Mouse (Mus musculus) hindbrain, postnatal 0 days (tissue): Measurements from ENCODE around the gene Ell. TPM values are rescaled to one million over a fixed set of nuclear protein-coding genes. Genes with fewer than 3 reads are reported as not detected.
A peak's percentile ranks its signal among the peaks of the same experiment; 100 is the strongest.

Source experiments
- ATAC-seq: fragments of 200-750 bp; cut with Nextera tagmentation; 2 replicates; pipeline ENCODE4 v1.8.0; 2017; ENCODE audit warnings: mild to moderate bottlenecking, moderate TSS enrichment, moderate library complexity
- DNase-seq: peaks from one replicate; pipeline ENCODE4 v3.0.0-alpha.2; 2015; ENCODE audit warnings: low spot score
- H3K27ac ChIP-seq: fragments of 300-500 bp; sonication (generic); 2 replicates; pipeline ENCODE4 v1.5.1; 2014; ENCODE audit warnings: mild to moderate bottlenecking
- H3K27me3 ChIP-seq: fragments of 300-500 bp; sonication (generic); 2 replicates; pipeline ENCODE4 v1.6.1; 2014; ENCODE audit warnings: low read length, mixed read lengths; ENCODE audit not compliant: insufficient read depth
- H3K36me3 ChIP-seq: fragments of 300-500 bp; sonication (generic); 2 replicates; pipeline ENCODE4 v1.6.1; 2014; ENCODE audit warnings: low read length, mixed read lengths; ENCODE audit not compliant: insufficient read depth
- H3K4me1 ChIP-seq: fragments of 300-500 bp; sonication (generic); 2 replicates; pipeline ENCODE4 v1.6.1; 2014; ENCODE audit warnings: antibody characterized with exemption, low read length, mixed read lengths; ENCODE audit not compliant: insufficient read depth
- H3K4me2 ChIP-seq: fragments of 300-500 bp; sonication (generic); 2 replicates; pipeline ENCODE4 v1.6.1; 2014; ENCODE audit warnings: low read depth, mild to moderate bottlenecking, low read length, moderate library complexity, mixed read lengths
- H3K4me3 ChIP-seq: fragments of 300-500 bp; sonication (generic); 2 replicates; pipeline ENCODE4 v1.5.1; 2014; ENCODE audit warnings: low read length
- H3K9ac ChIP-seq: fragments of 300-500 bp; sonication (generic); replicated peaks from 2 replicates; pipeline ENCODE4 v1.6.1; 2014; ENCODE audit warnings: mild to moderate bottlenecking, low read length, moderate library complexity, mixed read lengths
- H3K9me3 ChIP-seq: fragments of 300-500 bp; sonication (generic); 2 replicates; pipeline ENCODE4 v1.6.1; 2016; ENCODE audit warnings: low read length, mixed read lengths
- CTCF ChIP-seq: IDR thresholded peaks from 2 replicates; pipeline ENCODE4 v1.5.1; 2016; ENCODE audit warnings: antibody characterized with exemption, control low read depth, low read depth
- whole genome bisulfite sequencing: fragments of 180-500 bp; shearing (Covaris S2); extraction: QIAGEN DNeasy Blood & Tissue Kit; methylation state at CpG from one replicate; pipeline ENCODE4 v1.1.7; 2014; 5-methylcytosine and 5-hydroxymethylcytosine counted together
- polyA plus RNA-seq: library from polyadenylated mRNA; unstranded; fragments of >200 nt; fragmentation: Nextera tagmentation; extraction: Ambion mirVana; gene quantifications from 2 replicates; pipeline ENCODE4 v1.2.1, GENCODE M21; 2015
- total RNA-seq: library from RNA; depleted of rRNA; stranded (reverse); fragments of >200 nt; gene quantifications from 2 replicates; pipeline ENCODE4 v1.2.3, GENCODE M21; 2014

The Ell gene
- total and polyA plus RNA-seq, 2 experiments from 2014 or later, result 10.8 to 16.7 TPM

GRCm38 (mm10) chr8:70570360-70570759 lies 31.1 kb downstream of the Ell start:
- H3K9me3 ChIP-seq, result no peaks in the 10 kb centered on the region
- no peaks in the 10 kb centered on the region for H3K4me1 ChIP-seq
- DNase-seq (no peak), ATAC-seq (no peak)
- no peak for TF ChIP-seq CTCF
- H3K36me3 ChIP-seq, result no peaks in the 10 kb centered on the region; the same call in 1 of the 2 replicates
- no peak overlapping the region for H3K4me2 ChIP-seq
- no peak overlapping the region for H3K9ac ChIP-seq
- H3K27me3 ChIP-seq, result no peaks in the 10 kb centered on the region
- H3K27ac ChIP-seq, result no peak overlapping the region
- H3K4me3 ChIP-seq, result no peak overlapping the region

DNA sequence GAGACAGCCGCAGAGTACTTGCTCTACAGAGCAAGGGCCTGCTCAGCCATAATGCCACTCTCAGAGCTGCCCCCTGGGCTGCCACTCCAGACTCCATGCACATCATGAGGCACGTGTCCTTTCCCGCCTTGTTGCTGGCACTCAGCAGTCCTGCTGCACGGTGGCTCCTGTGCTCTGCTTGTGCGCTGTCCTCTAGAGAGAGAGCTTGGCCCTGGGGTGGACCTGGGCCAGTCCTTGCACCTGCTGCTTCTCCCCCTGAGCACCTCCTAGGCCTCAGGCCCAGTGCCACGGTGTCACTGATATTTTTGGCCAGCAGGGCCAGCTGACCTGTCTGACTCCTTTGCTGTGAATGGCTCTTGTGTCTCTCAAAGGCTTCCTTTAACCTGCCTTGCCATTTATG lies 31.7 kb downstream of the Ell start:
- H3K9ac ChIP-seq, result no peak overlapping the region
- TF ChIP-seq CTCF, result no peak
- ATAC-seq (no peak), DNase-seq (no peak)
- WGBS, result 59% methylated on average over 6 of the region's 6 CpGs
- H3K27me3 ChIP-seq, result no peaks in the 10 kb centered on the region
- H3K36me3 ChIP-seq, result no peaks in the 10 kb centered on the region; the same call in 1 of the 2 replicates
- H3K4me2 ChIP-seq, result no peak overlapping the region
- H3K4me3 ChIP-seq, result no peak overlapping the region
- no peaks in the 10 kb centered on the region for H3K9me3 ChIP-seq
- no peak overlapping the region for H3K27ac ChIP-seq
- no peaks in the 10 kb centered on the region for H3K4me1 ChIP-seq

DNA sequence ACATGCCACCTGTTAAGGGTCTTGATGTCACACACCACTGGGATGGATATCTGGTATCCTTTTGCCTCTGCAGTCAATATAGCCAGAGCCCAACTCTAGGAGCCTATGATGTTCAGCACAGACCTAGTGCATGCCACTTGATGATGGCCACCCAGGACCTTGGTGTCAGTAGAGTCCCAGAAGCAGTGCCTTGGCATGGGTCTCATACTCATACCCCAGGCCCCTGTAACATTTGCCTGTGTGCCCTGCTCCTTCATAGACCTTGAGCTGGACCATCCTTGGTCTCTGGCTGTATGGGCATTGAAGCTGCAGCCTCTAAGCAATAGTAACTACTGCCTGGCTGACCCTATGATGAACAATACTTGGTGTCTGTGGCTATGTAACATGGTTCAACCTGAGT lies 35.0 kb downstream of the Ell start:
- no peak overlapping the region for H3K4me3 ChIP-seq
- no peak for TF ChIP-seq CTCF
- no peak overlapping the region for H3K4me2 ChIP-seq
- H3K27ac ChIP-seq, result no peak overlapping the region
- no peak for DNase-seq
- no peak overlapping the region for H3K9ac ChIP-seq
- H3K27me3 ChIP-seq, result no peaks in the 10 kb centered on the region
- ATAC-seq, result no peak
- H3K36me3 ChIP-seq, result peaks cover 8% of the 10 kb centered on the region
- no peaks in the 10 kb centered on the region for H3K9me3 ChIP-seq
- H3K4me1 ChIP-seq, result no peaks in the 10 kb centered on the region

DNA sequence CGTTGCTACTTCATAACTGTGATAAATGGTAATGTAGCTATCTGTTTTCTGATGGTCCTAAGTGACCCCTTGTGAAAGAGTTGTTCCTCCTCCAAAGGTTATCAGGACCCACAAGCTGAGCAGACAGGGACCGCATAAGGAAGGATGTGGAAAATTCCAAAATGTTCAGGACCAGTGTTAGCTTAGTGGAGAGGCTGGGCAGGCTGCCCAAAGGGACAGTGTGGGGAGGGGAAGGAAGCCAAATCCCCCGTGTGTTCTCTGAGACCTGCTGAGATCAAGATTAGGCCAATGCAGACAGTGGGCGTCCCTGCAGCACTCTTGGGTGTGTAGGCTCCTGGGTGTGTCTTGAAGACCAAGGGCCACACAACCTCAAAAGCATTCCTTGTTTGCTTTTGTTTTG lies 35.7 kb downstream of the Ell start:
- H3K27me3 ChIP-seq, result no peaks in the 10 kb centered on the region
- ATAC-seq (no peak), DNase-seq (no peak)
- H3K4me3 ChIP-seq, result no peak overlapping the region
- H3K27ac ChIP-seq, result no peak overlapping the region
- H3K4me1 ChIP-seq, result no peaks in the 10 kb centered on the region
- no peak overlapping the region for H3K9ac ChIP-seq
- no peaks in the 10 kb centered on the region for H3K9me3 ChIP-seq
- 57% methylated on average over 4 of the region's 4 CpGs for WGBS
- H3K36me3 ChIP-seq, result peaks cover 8% of the 10 kb centered on the region
- no peak overlapping the region for H3K4me2 ChIP-seq
- no peak for TF ChIP-seq CTCF

DNA sequence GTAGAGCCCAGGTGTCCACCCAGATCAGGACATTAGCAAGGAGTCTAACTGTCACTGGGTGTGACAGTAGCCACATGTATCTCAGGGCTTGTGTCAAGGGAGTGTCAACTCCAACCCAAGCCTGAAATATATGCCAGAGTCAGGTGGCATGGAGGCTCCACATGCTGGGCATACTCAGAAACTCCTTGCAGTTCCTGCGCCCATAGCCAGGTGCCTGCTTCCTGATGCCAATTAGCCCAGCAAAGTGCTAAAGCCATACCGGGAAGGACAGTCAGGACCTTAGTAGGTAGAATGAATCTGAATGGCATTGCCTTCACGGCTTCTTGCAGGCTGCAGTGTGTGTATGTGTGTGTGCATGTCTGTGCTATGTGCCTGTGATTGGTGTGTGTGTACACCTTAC lies 38.0 kb downstream of the Ell start:
- no peak overlapping the region for H3K9ac ChIP-seq
- no peak overlapping the region for H3K27ac ChIP-seq
- H3K27me3 ChIP-seq, result no peaks in the 10 kb centered on the region
- ATAC-seq, result no peak
- 93% methylated on average over 3 of the region's 3 CpGs for WGBS
- H3K4me1 ChIP-seq, result no peaks in the 10 kb centered on the region
- H3K36me3 ChIP-seq, result peaks cover 25% of the 10 kb centered on the region
- no peak overlapping the region for H3K4me3 ChIP-seq
- no peaks in the 10 kb centered on the region for H3K9me3 ChIP-seq
- TF ChIP-seq CTCF, result no peak
- H3K4me2 ChIP-seq, result no peak overlapping the region
- DNase-seq, result no peak

DNA sequence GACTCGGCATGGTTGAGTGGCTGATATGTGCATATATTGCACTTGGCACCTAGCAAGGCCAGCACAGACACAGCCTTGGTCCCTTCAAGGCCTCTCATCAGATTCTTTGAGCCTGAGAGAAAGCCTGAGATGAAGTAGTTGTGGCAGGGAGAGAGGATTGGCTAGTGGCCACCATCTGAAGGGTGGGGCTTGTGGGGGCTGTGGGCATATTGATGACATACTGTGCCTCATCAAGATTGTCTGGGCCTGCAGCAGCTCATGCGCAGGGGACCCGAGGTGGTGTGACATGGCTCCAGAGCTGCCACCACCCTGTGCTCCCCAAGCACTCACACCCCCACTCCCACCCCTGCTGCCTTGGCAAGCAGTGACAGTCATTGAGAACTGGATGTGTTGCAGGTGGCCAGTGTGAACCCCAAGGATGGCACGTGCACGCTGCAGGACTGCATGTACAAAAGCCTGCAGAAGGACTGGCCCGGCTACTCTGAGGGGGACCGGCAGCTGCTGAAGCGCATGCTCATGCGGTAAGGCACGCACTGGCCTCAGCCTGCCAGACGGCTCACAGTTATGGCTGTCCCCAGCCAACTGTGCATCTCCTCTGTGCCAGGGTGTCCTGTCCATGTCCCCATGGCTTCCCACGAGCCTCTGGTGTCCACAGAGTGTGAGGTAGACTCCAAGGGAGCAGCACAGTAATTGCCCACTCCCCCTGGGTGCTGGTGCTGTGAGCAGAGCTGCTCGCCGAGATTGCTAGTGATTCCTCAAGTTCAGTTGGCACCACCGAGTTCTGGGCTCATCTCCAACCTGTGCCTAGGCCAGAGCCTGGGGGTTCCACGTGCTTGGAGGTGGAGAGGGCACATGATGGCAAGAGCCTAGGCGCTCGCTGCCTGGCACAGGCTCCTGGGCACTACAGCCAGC lies 44.5 kb downstream of the Ell start:
- Histone ChIP-seq H3K27me3 (no peaks in the 10 kb centered on the region), H3K4me3 (no peak overlapping the region), H3K4me1 (no peaks in the 10 kb centered on the region), H3K36me3 (peaks cover 56% of the 10 kb centered on the region), H3K9me3 (no peaks in the 10 kb centered on the region), H3K27ac (peak overlapping the region; percentile 57; the same call in 1 of the 2 replicates), H3K9ac (0 out of 2 replicates have a peak overlapping the region, but pooled peaks have one; percentile 24), H3K4me2 (no peak overlapping the region)
- ATAC-seq (peak; percentile 63), DNase-seq (peak; percentile 47)
- 67% methylated on average over 18 of the region's 18 CpGs for WGBS
- TF ChIP-seq CTCF, result no peak
